Mouse (Mus musculus) ovary, adult 18-20 months (tissue): ENCODE measurements at regions not wholly inside any gene's neighbourhood (a gene's known extent, or its start where the extent isn't known, plus 50 kb on each side); places are given as distances from the start of the nearest gene placed in this dataset.

Experiments
- DNase-seq: peaks from one replicate; pipeline ENCODE4 v3.0.0; 2022; ENCODE audit warnings: low spot score, mixed read lengths

- DNase-seq: no peak
These were observed 517.2 kb upstream of the Epha5 start for GRCm38 (mm10) chr5:84934369-84934768.

DNA sequence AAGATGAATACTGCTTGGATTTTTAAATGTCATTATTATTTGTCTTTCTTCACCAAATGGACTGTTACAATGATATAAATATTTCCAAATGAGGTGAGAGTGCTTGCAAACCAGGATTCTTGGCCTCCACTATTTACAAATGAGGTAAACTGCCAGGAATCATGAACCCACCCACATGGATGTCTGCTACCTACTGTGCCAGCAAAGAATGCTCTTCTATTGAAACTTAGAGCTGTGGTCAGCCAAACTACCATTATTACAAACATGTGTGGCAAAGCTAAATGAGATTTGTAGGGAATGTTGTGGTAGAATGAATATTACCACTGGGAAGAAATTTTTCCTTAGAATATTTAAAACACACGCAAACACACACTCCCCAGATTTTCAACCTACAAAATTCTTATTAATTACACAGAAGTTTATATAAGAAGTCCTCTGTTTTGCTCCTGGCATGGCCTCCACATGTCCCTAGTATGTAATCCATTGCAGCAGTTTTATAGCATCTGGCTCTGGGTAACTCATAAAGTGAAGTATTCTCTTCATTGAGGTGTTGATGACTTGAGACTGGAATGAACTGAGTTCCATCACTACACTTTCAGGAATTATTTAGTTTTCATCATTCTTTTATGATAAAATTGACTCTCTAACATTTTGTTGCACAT is 500.6 kb upstream of the Epha5 start:
- DNase-seq: no peak

GRCm38 (mm10) chr5:84901669-84902068 is 484.5 kb upstream of the Epha5 start:
- DNase-seq: no peak

DNA sequence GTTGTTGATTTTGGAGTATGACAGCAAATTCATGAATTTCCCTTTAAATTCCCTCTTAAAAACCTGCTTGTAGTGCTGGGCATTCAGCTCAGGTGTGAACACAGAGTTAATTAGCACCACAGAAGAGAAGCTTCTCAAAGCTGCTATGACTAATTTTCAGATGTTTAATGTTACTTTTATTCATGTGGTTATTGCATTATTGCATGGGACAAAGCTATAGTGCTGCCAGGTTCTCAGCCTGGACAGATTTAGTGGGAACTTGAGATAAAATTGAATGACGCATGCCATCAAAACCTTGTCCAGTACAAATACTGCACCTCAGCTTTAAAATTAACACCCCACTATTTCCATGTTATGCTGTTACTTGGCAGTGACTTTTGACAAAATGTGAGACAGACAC is 480.4 kb upstream of the Epha5 start:
- DNase-seq: no peak

DNA sequence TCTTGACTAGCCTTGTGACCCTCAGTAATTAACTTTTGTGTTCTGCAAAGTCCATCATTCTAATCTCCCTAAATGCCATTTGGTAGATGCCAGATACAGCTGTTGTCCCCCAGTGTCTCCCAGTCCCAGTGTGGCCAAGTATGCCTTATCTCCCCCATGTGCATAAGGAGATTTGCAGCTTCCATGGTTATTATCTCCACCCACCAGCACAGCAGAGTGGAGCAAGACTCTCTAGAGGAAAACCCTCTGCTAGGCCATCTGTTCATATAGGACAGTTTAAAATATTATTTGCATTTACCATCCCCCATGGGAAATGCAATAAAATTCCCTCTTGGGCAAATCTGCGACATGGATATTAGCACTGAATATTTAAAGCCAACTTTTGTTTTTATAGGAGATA is 436.4 kb upstream of the Epha5 start:
- no peak for DNase-seq

- no peak for DNase-seq
These were observed 432.0 kb upstream of the Epha5 start for GRCm38 (mm10) chr5:84849175-84849574.

DNA sequence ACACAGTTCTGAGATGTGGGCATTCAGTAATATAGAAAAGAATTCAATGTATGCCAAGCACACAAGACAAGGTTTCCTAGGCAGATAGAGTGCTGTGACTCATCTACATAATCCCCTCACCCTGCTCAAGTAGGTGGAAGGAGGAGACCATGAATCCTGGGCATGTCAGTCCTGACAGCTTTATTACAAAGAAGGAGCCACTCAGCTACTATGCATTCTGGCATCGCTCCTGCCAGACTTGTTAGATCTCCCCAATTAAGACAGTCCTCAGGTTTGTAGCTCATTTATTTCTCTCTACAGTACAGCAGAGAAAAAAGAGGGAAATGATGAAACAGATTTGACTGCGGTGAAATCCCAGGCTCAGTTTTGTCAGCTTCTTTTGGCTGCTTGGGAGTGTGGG is 431.6 kb upstream of the Epha5 start:
- no peak for DNase-seq

- DNase-seq: no peak
These were observed 394.3 kb upstream of the Epha5 start for GRCm38 (mm10) chr5:84811460-84811859.

DNA sequence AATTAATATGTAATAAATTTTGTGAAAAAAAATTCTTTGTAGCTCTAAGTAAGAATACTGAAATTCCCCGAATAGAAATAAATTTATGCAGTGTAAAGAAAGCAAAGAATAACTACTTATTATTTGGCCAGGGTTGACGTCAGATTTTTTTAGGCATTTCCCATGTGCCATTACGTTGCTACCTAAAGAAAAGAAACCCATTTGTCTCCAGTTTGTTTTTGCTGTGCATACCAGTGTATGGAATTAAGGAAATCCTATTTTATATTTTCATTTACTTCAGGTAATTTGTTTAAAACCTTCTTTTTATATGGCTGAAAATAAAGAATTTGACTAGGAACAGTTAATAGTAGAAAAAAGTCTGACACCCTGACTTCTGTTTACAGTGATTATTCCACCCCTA is 393.7 kb upstream of the Epha5 start:
- no peak for DNase-seq

- no peak for DNase-seq
These were observed 345.4 kb upstream of the Epha5 start for GRCm38 (mm10) chr5:84762618-84763017.

GRCm38 (mm10) chr5:84752053-84752452 is 334.9 kb upstream of the Epha5 start:
- DNase-seq: no peak

DNA sequence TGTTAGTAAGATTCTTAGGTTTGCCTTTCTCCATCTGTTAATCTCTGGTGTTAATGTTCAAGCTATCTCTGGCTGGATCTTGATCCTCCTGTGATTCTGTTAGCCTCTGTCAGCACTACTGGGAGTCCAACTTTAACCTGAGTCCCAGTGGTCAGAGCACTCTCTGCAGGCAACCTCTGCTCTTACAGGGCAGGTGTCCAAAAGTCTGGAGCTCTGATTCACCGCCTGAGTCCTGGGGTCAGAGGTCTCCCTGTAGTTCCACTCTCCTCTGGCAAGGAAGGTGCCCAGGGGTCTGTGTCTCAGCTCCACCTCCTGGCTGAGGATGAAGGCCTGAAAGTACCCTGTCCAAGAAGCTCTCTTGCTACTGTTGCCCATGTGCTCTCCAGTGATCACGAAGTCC is 288.3 kb upstream of the Epha5 start:
- no peak for DNase-seq

- no peak for DNase-seq
These were observed 273.4 kb upstream of the Epha5 start for GRCm38 (mm10) chr5:84690334-84691258.

DNA sequence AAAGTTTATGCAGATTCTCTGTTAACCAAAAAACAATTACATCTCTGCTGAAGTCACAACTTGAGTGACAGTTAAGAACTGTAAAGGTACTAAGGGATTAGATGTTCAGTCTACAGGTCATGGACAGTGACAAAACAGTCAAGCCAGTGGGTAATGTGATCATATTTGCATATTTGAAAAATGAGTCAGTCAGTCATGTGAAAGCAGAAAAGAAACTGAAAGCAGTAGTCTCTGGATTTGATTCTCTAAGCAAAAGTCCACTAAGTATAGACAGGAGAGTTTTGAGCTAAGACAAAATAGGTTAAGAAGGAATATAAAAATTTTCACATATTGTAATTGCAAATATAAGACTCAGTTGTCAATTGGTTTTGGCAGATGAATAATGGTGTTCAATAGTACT is 270.4 kb upstream of the Epha5 start:
- no peak for DNase-seq

DNA sequence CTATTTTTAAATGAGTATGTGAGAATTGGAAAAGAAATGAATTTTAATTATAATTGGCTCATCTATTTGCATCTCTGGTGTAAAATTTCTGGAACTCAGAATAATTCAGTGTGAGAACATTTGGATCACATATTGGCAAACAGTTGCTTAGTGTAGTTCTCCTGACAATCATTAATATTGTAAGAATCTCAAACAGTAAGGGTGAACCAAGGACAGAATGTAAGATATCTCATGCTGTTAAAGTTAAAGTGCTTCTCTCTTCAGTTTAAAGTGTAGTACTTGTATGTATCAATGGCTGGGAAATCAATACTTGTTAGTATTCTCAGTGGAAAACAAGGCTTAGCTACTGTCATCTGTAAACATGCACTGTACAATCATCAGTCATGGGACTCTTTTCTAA is 238.0 kb upstream of the Epha5 start:
- DNase-seq: no peak

- no peak for DNase-seq
These were observed 218.3 kb upstream of the Epha5 start for GRCm38 (mm10) chr5:84635502-84635901.

DNA sequence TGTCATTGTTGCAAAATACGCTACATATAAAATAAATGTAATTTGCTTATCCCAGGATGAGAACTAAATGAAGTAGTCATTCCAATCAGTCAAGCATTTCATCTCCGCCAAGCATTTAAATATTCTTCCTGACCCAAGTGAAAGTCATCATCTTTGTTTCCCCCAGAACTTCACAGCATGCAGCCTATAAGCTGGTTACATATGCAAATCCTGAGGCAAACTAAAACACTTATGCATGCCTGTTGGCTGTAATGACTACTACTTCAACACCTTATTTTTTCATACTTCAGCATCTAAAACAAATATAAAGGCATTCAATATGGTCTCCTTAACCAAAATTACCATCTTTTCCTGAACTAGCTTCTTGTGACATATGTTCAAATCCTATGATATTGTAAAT is 215.7 kb upstream of the Epha5 start:
- DNase-seq: no peak

- DNase-seq: no peak
These were observed 201.0 kb upstream of the Epha5 start for GRCm38 (mm10) chr5:84618194-84618593.

DNA sequence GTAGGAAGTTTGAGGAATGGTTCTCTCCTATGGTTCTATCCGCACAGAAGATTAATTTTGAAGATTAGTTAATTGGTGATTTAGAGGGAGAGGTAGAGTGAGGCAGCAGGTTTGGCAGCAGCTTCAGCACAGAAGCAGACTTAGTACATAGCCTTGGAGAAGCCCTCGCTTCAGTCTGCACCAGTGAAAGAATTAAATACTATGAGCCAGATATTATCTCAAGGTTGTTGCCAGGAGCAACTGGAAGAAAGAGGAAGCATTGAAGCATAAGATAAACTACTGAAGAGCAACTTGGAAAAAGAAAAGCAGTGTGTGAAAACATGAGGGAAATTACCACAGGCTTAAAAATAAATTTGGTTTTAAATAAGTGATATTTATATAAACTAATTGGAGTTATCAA is 191.5 kb upstream of the Epha5 start:
- DNase-seq: peak; percentile 9

- no peak for DNase-seq
These were observed 148.2 kb upstream of the Epha5 start for GRCm38 (mm10) chr5:84565311-84565946.

DNA sequence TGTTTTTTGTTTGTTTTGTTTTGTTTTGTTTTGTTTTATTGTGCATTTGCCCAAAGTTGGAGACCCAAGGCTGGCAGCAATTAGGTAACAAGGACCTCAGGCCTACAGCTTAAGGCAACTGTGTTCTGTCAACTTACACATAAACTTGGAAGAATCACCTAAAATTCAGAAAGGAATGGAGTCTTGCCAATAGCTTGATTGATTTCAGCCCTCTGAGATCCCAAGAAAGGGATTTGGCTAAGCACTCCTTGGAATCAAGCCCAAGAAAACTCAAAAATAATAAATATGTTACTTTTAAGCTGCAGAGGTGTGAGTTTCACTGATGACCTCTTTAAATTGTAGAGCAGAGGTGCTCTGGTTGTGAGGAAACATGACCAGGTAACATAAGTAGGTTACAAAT is 102.7 kb upstream of the Epha5 start:
- no peak for DNase-seq

DNA sequence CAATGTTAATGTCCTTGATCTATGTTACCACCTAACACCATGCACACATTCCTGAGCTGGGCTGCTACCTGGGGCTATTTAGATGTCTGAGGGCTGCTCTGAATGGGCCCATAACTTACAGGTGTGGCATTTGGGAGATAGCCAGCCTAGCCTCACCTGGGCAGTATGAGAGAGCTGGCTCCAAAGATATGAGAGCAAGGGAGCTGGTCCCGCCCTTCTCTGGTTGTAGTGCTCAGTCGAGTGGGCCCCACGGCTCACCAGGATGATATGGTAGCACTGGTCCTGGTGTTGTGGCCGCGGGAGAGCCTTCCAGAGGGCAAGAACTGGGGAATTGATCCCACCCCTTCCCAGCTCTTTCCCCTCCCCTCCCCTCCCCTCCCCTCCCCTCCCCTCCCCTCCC is 93.0 kb upstream of the Epha5 start:
- no peak for DNase-seq

DNA sequence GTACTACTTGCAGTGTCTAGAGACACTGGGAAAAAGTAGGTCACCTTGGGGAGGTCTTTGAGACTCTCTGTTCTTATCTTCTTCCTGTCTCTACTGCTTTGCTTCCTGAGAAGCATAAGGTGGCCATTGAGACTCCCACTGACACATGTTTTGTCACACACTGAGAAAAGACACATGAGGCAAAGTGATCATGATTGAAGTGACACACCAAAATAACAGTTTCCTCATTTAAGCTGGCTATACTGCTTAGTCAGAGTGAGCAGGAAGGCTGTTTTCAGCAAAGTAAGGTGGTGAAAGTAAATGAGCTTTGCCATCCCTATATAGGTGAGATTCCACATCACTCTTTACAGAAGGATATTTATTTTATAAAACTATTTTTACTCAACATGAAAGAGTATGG is 63.8 kb upstream of the Epha5 start:
- no peak for DNase-seq
